Mouse (Mus musculus) limb, embryonic 14.5 days (tissue): ENCODE measurements around the gene Scd2. TPM values are rescaled to one million over a fixed set of nuclear protein-coding genes. Genes with fewer than 3 reads are reported as not detected.

ENCODE experiments used
- ATAC-seq: fragments of 200-750 bp; cut with Nextera tagmentation; 2 replicates; pipeline ENCODE4 v1.8.0; 2017; ENCODE audit warnings: low read depth, moderate number of reproducible peaks, moderate TSS enrichment; ENCODE audit not compliant: low FRiP score
- DNase-seq: peaks from one replicate; pipeline ENCODE4 v3.0.0-alpha.2; 2015; ENCODE audit warnings: low spot score
- H3K27ac ChIP-seq: fragments of 300-500 bp; sonication (generic); replicated peaks from 2 replicates; pipeline ENCODE4 v1.5.1; 2014; ENCODE audit warnings: low read depth, mild to moderate bottlenecking, low read length, moderate library complexity, mixed read lengths
- H3K27me3 ChIP-seq: fragments of 300-500 bp; sonication (generic); 2 replicates; pipeline ENCODE4 v1.6.1; 2014; ENCODE audit warnings: low read length, mixed read lengths; ENCODE audit not compliant: control insufficient read depth, insufficient read depth
- H3K36me3 ChIP-seq: fragments of 300-500 bp; sonication (generic); 2 replicates; pipeline ENCODE4 v1.6.1; 2014; ENCODE audit warnings: mild to moderate bottlenecking, low read length, moderate library complexity, mixed read lengths; ENCODE audit not compliant: control insufficient read depth, insufficient read depth
- H3K4me1 ChIP-seq: fragments of 300-500 bp; sonication (generic); 2 replicates; pipeline ENCODE4 v1.6.1; 2014; ENCODE audit warnings: antibody characterized with exemption, low read length, mixed read lengths; ENCODE audit not compliant: control insufficient read depth, insufficient read depth
- H3K4me2 ChIP-seq: fragments of 300-500 bp; sonication (generic); replicated peaks from 2 replicates; pipeline ENCODE4 v1.6.1; 2014; ENCODE audit warnings: low read depth, mild to moderate bottlenecking, low read length, moderate library complexity; ENCODE audit not compliant: severe bottlenecking
- H3K4me3 ChIP-seq: fragments of 300-500 bp; sonication (generic); replicated peaks from 2 replicates; pipeline ENCODE4 v1.5.1; 2014; ENCODE audit warnings: low read length
- H3K9ac ChIP-seq: fragments of 300-500 bp; sonication (generic); 2 replicates; pipeline ENCODE4 v1.6.1; 2014; ENCODE audit warnings: mild to moderate bottlenecking, low read depth, low read length, moderate library complexity; ENCODE audit not compliant: severe bottlenecking
- H3K9me3 ChIP-seq: fragments of 300-500 bp; sonication (generic); 2 replicates; pipeline ENCODE4 v1.6.1; 2016; ENCODE audit warnings: low read length; ENCODE audit not compliant: control insufficient read depth
- POLR2A ChIP-seq: fragments of 200-500 bp; IDR thresholded peaks from 2 replicates; pipeline ENCODE4 v1.8.0; 2012; ENCODE audit warnings: inconsistent platforms, mild to moderate bottlenecking, moderate library complexity, borderline replicate concordance; ENCODE audit not compliant: insufficient read depth, insufficient read length; ENCODE audit errors: extremely low read depth
- WGBS: fragments of 180-500 bp; shearing (Covaris S2); extraction: QIAGEN DNeasy Blood & Tissue Kit; methylation state at CpG from one replicate; pipeline ENCODE4 v1.1.7; 2014; 5-methylcytosine and 5-hydroxymethylcytosine counted together
- polyA plus RNA-seq, 2 experiments: library from polyadenylated mRNA; depleted of rRNA in 1 of 2; stranded (reverse) in 1 of 2; unstranded in 1 of 2; fragments of >200 nt; fragmentation: Nextera tagmentation in 1 of 2; extraction: Ambion mirVana in 1 of 2; gene quantifications; 2 replicates each; pipeline versions ENCODE4 v1.2.1 to v1.2.3; 2012 to 2014

Gene Scd2
- polyA plus RNA-seq, 2 experiments: 218 to 274 TPM

DNA sequence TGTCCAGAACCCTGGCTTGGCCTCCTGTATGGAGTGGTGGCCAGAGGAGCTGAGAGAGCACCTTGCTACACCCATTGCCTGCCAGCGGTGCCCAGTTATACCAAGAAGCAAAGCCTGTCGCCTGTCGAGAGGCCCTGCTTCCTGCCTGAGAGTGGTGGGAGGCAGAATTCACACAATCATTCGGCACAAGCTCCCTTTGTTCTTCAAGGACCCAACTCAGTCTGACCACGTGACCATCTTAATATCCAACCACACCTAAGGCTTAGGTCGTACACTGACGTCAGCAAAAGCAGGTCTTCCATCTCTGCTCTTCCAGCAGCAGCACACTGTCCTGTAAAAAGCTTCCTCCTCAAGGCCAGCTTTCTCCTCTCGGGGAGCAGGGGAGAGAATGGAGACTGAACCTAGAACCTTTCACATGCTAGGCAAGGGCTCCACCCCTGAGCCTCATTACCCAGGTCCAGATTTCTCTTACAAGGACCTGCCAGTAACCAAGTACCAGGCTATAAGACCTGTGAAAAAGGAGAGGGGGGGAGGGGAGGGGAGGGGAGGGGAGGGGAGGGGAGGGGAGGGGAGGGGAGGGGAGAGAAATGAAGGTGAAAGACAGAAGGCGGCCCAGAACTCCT, 10.8 kb upstream of the Scd2 start:
- H3K36me3 ChIP-seq: no peaks in the 10 kb centered on the region
- no peak for DNase-seq
- H3K4me1 ChIP-seq: peaks cover 40% of the 10 kb centered on the region
- H3K27ac ChIP-seq: peak overlapping the region; percentile 93
- no peaks in the 10 kb centered on the region for H3K9me3 ChIP-seq
- H3K27me3 ChIP-seq: no peaks in the 10 kb centered on the region
- no peak overlapping the region for H3K9ac ChIP-seq
- no peak for TF ChIP-seq POLR2A
- H3K4me2 ChIP-seq: no peak overlapping the region; the same call in 1 of the 2 replicates
- WGBS: 22% methylated on average over 9 of the region's 9 CpGs
- no peak overlapping the region for H3K4me3 ChIP-seq
- ATAC-seq: no peak

DNA sequence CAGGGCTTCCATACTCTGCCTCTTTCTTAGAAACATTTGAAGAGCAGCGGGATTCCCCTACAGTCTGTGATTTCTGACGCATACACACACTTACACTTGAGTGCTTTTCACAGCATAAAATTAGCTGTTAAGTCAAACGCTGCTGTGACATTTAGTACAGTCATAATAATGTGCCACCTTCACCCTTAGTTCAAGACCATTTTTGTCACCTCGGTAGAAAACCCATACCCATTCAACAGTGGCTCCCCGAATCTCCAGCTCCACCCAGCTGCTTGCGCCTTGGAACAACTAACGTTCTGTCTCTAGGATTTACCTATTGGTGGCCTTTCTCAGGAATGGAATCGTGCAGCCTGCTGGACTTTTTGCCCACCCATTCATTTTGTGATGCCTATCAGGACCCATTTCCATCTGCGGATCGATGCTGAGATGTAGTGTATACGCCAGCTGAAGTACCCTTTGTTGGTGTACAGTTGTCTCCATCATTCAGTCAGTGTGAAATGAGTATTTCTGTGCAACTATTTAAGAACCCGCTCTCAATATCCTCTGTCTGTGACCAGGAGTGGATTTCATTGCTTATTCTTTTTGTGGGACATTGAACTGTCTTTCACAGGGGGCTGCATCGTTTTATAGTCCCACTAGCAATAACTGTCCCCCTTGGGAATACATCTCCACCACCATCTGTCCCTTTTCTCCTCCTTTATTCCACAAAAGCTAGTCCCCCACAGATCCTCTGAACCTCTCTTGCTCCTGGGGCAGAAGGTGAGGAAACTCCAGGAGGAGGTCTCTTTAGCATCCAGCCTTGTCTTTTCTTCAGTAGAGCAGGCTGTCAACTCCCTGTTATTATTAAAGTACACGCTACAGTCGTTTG, 10.1 kb upstream of the Scd2 start:
- H3K27me3 ChIP-seq: no peaks in the 10 kb centered on the region
- ATAC-seq: no peak
- no peaks in the 10 kb centered on the region for H3K9me3 ChIP-seq
- peak overlapping the region; percentile 39 for H3K4me3 ChIP-seq
- H3K4me1 ChIP-seq: peaks cover 40% of the 10 kb centered on the region
- no peak for TF ChIP-seq POLR2A
- WGBS: 25% methylated on average over 15 of the region's 15 CpGs
- H3K27ac ChIP-seq: peak overlapping the region; percentile 93
- DNase-seq: no peak
- H3K4me2 ChIP-seq: peak overlapping the region; percentile 76
- peak overlapping the region; percentile 26; the same call in 1 of the 2 replicates for H3K9ac ChIP-seq
- no peaks in the 10 kb centered on the region for H3K36me3 ChIP-seq

DNA sequence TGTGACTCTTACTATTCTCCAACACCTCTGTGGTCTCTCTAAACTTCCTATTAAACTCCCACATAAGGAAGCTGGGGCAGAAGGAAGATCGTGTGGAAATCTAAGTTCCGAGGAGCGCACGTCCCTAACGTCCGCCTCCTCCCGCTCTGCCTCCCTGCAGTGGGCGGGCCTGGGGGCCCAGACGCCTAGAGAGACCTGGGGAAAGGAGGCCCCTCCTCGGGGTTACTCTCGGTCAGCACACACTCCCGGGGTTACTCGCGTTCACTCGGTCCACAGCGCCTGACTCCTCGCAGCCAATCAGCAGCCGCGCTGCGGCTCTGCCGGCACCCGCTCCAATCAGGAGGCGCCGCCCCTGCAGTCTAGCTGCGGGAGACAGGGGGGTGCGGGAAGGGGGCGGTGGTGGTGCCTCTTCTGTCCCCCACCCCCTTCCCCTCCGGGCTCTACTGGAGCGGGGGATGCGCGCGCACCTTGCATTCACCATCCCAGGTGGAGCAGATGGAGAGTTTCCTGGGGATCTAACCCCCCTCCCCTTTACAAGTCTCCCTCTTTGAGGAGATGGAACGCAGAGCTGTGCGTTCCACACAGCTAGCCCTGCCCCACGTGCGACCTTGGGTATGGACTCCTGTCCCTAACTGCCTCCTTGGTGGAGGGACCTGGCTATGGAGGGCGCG, 9.3 kb upstream of the Scd2 start:
- TF ChIP-seq POLR2A: peak; percentile 81; the same call in 1 of the 2 replicates
- Histone ChIP-seq H3K4me2 (peak overlapping the region; percentile 76), H3K9me3 (no peaks in the 10 kb centered on the region), H3K27ac (peak overlapping the region; percentile 93), H3K27me3 (no peaks in the 10 kb centered on the region), H3K36me3 (no peaks in the 10 kb centered on the region), H3K4me3 (peak overlapping the region; percentile 39), H3K4me1 (peaks cover 40% of the 10 kb centered on the region), H3K9ac (peak overlapping the region; percentile 37)
- peak; percentile 99 for ATAC-seq
- peak; percentile 98 for DNase-seq
- WGBS: 1% methylated on average over 35 of the region's 38 CpGs

DNA sequence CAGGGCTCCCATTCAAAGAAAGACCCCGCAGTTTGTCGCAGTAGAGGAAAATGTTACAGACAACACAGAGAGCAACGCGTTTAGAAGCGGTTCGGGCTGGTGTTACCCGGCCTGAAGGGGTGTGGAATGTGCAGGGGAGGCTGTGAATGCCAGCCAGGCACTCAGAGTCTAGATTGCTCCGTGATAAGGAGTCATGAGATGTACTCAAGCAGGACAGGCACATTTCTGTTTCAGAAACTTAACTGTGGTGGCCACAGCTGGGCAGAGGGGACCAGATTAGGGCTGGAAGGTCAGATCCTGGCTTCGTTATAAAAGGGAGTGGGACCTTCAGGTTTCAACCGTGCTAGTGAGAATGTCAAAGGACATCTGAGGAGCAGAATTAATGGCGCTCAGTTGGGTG, 8.8 kb upstream of the Scd2 start:
- DNase-seq: peak; percentile 42
- peak overlapping the region; percentile 76 for H3K4me2 ChIP-seq
- H3K27me3 ChIP-seq: no peaks in the 10 kb centered on the region
- 0 out of 2 replicates have a peak, but pooled peaks have one; percentile 0 for TF ChIP-seq POLR2A
- peak overlapping the region; percentile 39 for H3K4me3 ChIP-seq
- peak; percentile 10 for ATAC-seq
- WGBS: 3% methylated on average over 11 of the region's 11 CpGs
- peak overlapping the region; percentile 37 for H3K9ac ChIP-seq
- H3K9me3 ChIP-seq: no peaks in the 10 kb centered on the region
- no peaks in the 10 kb centered on the region for H3K36me3 ChIP-seq
- peaks cover 42% of the 10 kb centered on the region for H3K4me1 ChIP-seq
- H3K27ac ChIP-seq: peak overlapping the region; percentile 93

DNA sequence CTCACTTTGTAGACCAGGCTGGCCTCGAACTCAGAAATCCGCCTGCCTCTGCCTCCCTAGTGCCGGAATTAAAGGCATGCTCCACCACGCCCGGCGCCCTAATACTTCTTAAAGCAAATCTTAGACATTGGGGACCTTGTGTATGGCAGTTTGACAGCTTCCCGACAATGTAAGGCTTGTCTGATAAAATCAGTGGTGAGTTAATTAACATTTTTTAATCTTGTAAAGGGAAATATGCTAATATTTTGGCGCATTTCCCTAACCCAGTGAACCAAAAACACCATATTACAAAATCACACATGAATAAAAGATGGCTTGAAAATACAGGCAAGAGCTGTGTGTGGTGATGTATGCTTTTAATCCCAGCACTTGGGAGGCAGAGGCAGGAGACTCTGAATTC, 7.9 kb upstream of the Scd2 start:
- ATAC-seq (no peak), DNase-seq (no peak)
- Histone ChIP-seq H3K9me3 (no peaks in the 10 kb centered on the region), H3K9ac (no peak overlapping the region), H3K4me3 (no peak overlapping the region), H3K27me3 (no peaks in the 10 kb centered on the region), H3K4me2 (no peak overlapping the region), H3K4me1 (peaks cover 47% of the 10 kb centered on the region), H3K27ac (no peak overlapping the region), H3K36me3 (no peaks in the 10 kb centered on the region)
- no peak for TF ChIP-seq POLR2A
- WGBS: 89% methylated on average over 8 of the region's 8 CpGs
